Mouse (Mus musculus) lung, embryonic 16.5 days (tissue): ENCODE measurements at regions not wholly inside any gene's neighbourhood (a gene's known extent, or its start where the extent isn't known, plus 50 kb on each side); places are given as distances from the start of the nearest gene placed in this dataset.

Experiments used
- ATAC-seq: fragments of 200-750 bp; cut with Nextera tagmentation; 2 replicates; pipeline ENCODE4 v1.8.0; 2017; ENCODE audit warnings: low read depth, mild to moderate bottlenecking, moderate library complexity
- H3K27ac ChIP-seq: fragments of 300-500 bp; sonication (generic); 2 replicates; pipeline ENCODE4 v1.5.1; 2014; ENCODE audit warnings: mild to moderate bottlenecking, control low read depth, low read length
- H3K27me3 ChIP-seq: fragments of 300-500 bp; sonication (generic); 2 replicates; pipeline ENCODE4 v1.6.1; 2014; ENCODE audit warnings: low read depth, low read length, mixed read lengths; ENCODE audit not compliant: control insufficient read depth, insufficient read depth
- H3K36me3 ChIP-seq: fragments of 300-500 bp; sonication (generic); 2 replicates; pipeline ENCODE4 v1.6.1; 2014; ENCODE audit warnings: low read length; ENCODE audit not compliant: control insufficient read depth, insufficient read depth
- H3K4me1 ChIP-seq: fragments of 300-500 bp; sonication (generic); replicated peaks from 2 replicates; pipeline ENCODE4 v1.6.1; 2014; ENCODE audit warnings: low read length, mixed read lengths; ENCODE audit not compliant: control insufficient read depth, insufficient read depth
- H3K4me2 ChIP-seq: fragments of 300-500 bp; sonication (generic); 2 replicates; pipeline ENCODE4 v1.6.1; 2014; ENCODE audit warnings: low read depth, low read length, control low read depth
- H3K4me3 ChIP-seq: fragments of 300-500 bp; sonication (generic); 2 replicates; pipeline ENCODE4 v1.5.1; 2014; ENCODE audit warnings: mild to moderate bottlenecking, low read length, control low read depth
- H3K9ac ChIP-seq: fragments of 300-500 bp; sonication (generic); 2 replicates; pipeline ENCODE4 v1.6.1; 2014; ENCODE audit warnings: low read length, control low read depth
- H3K9me3 ChIP-seq: fragments of 300-500 bp; sonication (generic); 2 replicates; pipeline ENCODE4 v1.6.1; 2016; ENCODE audit warnings: low read length; ENCODE audit not compliant: control insufficient read depth
- WGBS: fragments of 180-500 bp; shearing (Covaris S2); extraction: QIAGEN DNeasy Blood & Tissue Kit; methylation state at CpG from one replicate; pipeline ENCODE4 v1.1.7; 2014; 5-methylcytosine and 5-hydroxymethylcytosine counted together

- Histone ChIP-seq H3K4me1 (peaks cover 17% of the 10 kb centered on the region), H3K4me3 (peak overlapping the region; percentile 40), H3K4me2 (peak overlapping the region; percentile 73), H3K36me3 (no peaks in the 10 kb centered on the region), H3K27me3 (no peaks in the 10 kb centered on the region), H3K27ac (peak overlapping the region; percentile 61), H3K9me3 (no peaks in the 10 kb centered on the region), H3K9ac (peak overlapping the region; percentile 60)
- WGBS = 0% methylated on average over 22 of the region's 22 CpGs
- peak; percentile 95 for ATAC-seq
These were observed 91.0 kb upstream of the Ccnd1 start for GRCm38 (mm10) chr7:145030635-145031141.

- Histone ChIP-seq H3K27ac (no peak overlapping the region), H3K36me3 (no peaks in the 10 kb centered on the region), H3K4me1 (peaks cover 19% of the 10 kb centered on the region), H3K9ac (no peak overlapping the region), H3K9me3 (no peaks in the 10 kb centered on the region), H3K4me2 (no peak overlapping the region), H3K4me3 (no peak overlapping the region), H3K27me3 (no peaks in the 10 kb centered on the region)
- ATAC-seq = no peak
- WGBS = 80% methylated on average over 4 of the region's 4 CpGs
These were observed 89.9 kb upstream of the Ccnd1 start for GRCm38 (mm10) chr7:145029622-145030021.

GRCm38 (mm10) chr7:145029124-145029523 is 89.4 kb upstream of the Ccnd1 start:
- Histone ChIP-seq H3K27ac (no peak overlapping the region), H3K36me3 (no peaks in the 10 kb centered on the region), H3K4me3 (no peak overlapping the region), H3K9ac (no peak overlapping the region), H3K4me2 (no peak overlapping the region), H3K4me1 (peaks cover 19% of the 10 kb centered on the region), H3K27me3 (no peaks in the 10 kb centered on the region), H3K9me3 (no peaks in the 10 kb centered on the region)
- 42% methylated on average over 4 of the region's 4 CpGs for WGBS
- no peak for ATAC-seq

GRCm38 (mm10) chr7:145027061-145027460 is 87.3 kb upstream of the Ccnd1 start:
- ATAC-seq = no peak
- Histone ChIP-seq H3K9ac (no peak overlapping the region), H3K27ac (no peak overlapping the region), H3K4me3 (no peak overlapping the region), H3K4me2 (no peak overlapping the region), H3K9me3 (no peaks in the 10 kb centered on the region), H3K4me1 (peaks cover 19% of the 10 kb centered on the region), H3K27me3 (no peaks in the 10 kb centered on the region), H3K36me3 (no peaks in the 10 kb centered on the region)
- 76% methylated on average over 4 of the region's 4 CpGs for WGBS

GRCm38 (mm10) chr7:145026014-145026285 is 86.2 kb upstream of the Ccnd1 start:
- no peak for ATAC-seq
- no peak overlapping the region for H3K4me3 ChIP-seq

GRCm38 (mm10) chr7:145025186-145026013 is 85.7 kb upstream of the Ccnd1 start:
- Histone ChIP-seq H3K9me3 (no peaks in the 10 kb centered on the region), H3K36me3 (no peaks in the 10 kb centered on the region), H3K4me1 (peaks cover 8% of the 10 kb centered on the region; the same call in 1 of the 2 replicates), H3K4me3 (no peak overlapping the region), H3K27ac (peak overlapping the region; percentile 86), H3K9ac (no peak overlapping the region), H3K4me2 (no peak overlapping the region), H3K27me3 (no peaks in the 10 kb centered on the region)
- ATAC-seq = peak; percentile 85
- 18% methylated on average over 6 of the region's 6 CpGs for WGBS

More at GRCm38 (mm10) chr7:145026014-145026285, 86.2 kb upstream of the Ccnd1 start:
- peak overlapping the region; percentile 86 for H3K27ac ChIP-seq
- H3K4me1 ChIP-seq = peaks cover 12% of the 10 kb centered on the region; the same call in 1 of the 2 replicates
- no peaks in the 10 kb centered on the region for H3K27me3 ChIP-seq
- H3K4me2 ChIP-seq = no peak overlapping the region
- no peak overlapping the region for H3K9ac ChIP-seq
- WGBS = 89% methylated on average over 5 of the region's 5 CpGs
- H3K9me3 ChIP-seq = no peaks in the 10 kb centered on the region
- no peaks in the 10 kb centered on the region for H3K36me3 ChIP-seq

- 72% methylated on average over 2 of the region's 2 CpGs for WGBS
- H3K4me2 ChIP-seq = no peak overlapping the region
- peaks cover 7% of the 10 kb centered on the region; the same call in 1 of the 2 replicates for H3K4me1 ChIP-seq
- no peak for ATAC-seq
- no peaks in the 10 kb centered on the region for H3K9me3 ChIP-seq
- H3K27ac ChIP-seq = peak overlapping the region; percentile 80
- H3K36me3 ChIP-seq = no peaks in the 10 kb centered on the region
- no peaks in the 10 kb centered on the region for H3K27me3 ChIP-seq
- no peak overlapping the region for H3K4me3 ChIP-seq
- no peak overlapping the region for H3K9ac ChIP-seq
These were observed 84.9 kb upstream of the Ccnd1 start for GRCm38 (mm10) chr7:145024651-145025050.

GRCm38 (mm10) chr7:145019137-145019536 is 79.4 kb upstream of the Ccnd1 start:
- Histone ChIP-seq H3K4me3 (no peak overlapping the region), H3K9ac (no peak overlapping the region), H3K27ac (no peak overlapping the region), H3K36me3 (no peaks in the 10 kb centered on the region), H3K9me3 (no peaks in the 10 kb centered on the region), H3K27me3 (no peaks in the 10 kb centered on the region), H3K4me1 (no peaks in the 10 kb centered on the region), H3K4me2 (no peak overlapping the region)
- 73% methylated on average over 2 of the region's 2 CpGs for WGBS
- ATAC-seq = no peak

- 81% methylated on average over 3 of the region's 3 CpGs for WGBS
- Histone ChIP-seq H3K27me3 (no peaks in the 10 kb centered on the region), H3K9ac (no peak overlapping the region), H3K36me3 (no peaks in the 10 kb centered on the region), H3K4me2 (no peak overlapping the region), H3K4me1 (no peaks in the 10 kb centered on the region), H3K9me3 (no peaks in the 10 kb centered on the region), H3K4me3 (no peak overlapping the region), H3K27ac (no peak overlapping the region)
- no peak for ATAC-seq
These were observed 78.4 kb upstream of the Ccnd1 start for GRCm38 (mm10) chr7:145018149-145018548.
